Mouse (Mus musculus) CH12.LX (cell line): ENCODE data around the gene Gpr50.

Experiments used
- CTCF ChIP-seq, 2 experiments: IDR thresholded peaks in 1 of 2; conservative IDR thresholded peaks in 1 of 2; 2 replicates each; pipeline ENCODE4 v1.5.1; 2011 to 2012; ENCODE audit warnings: low read depth in 2 of 2, low read length in 2 of 2, improper control_type of control experiment in 1 of 2, inconsistent platforms in 1 of 2, mild to moderate bottlenecking in 1 of 2, moderate library complexity in 1 of 2
- E2F4 ChIP-seq: IDR thresholded peaks from 2 replicates; pipeline ENCODE4 v1.6.1; 2011; ENCODE audit warnings: low read depth, low read length, improper control_type of control experiment; ENCODE audit not compliant: insufficient replicate concordance
- ETS1 ChIP-seq: conservative IDR thresholded peaks from 2 replicates; pipeline ENCODE4 v1.6.1; 2012; ENCODE audit warnings: low read depth, mild to moderate bottlenecking, inconsistent platforms, low read length, improper control_type of control experiment, moderate library complexity
- GABPA ChIP-seq: IDR thresholded peaks from 2 replicates; pipeline ENCODE4 v1.6.1; 2012; ENCODE audit warnings: low read depth, low read length, improper control_type of control experiment, inconsistent platforms; ENCODE audit not compliant: insufficient replicate concordance
- KAT2A ChIP-seq: IDR thresholded peaks from 2 replicates; pipeline ENCODE4 v1.6.1; 2012; ENCODE audit warnings: low read length, improper control_type of control experiment, inconsistent platforms; ENCODE audit not compliant: insufficient replicate concordance
- MAFK ChIP-seq: IDR thresholded peaks from 2 replicates; pipeline ENCODE4 v1.6.1; 2011; ENCODE audit warnings: low read length, improper control_type of control experiment; ENCODE audit not compliant: insufficient replicate concordance
- MEF2A ChIP-seq: IDR thresholded peaks from 2 replicates; pipeline ENCODE4 v1.6.1; 2014; ENCODE audit warnings: low read depth, mild to moderate bottlenecking, inconsistent platforms, low read length, improper control_type of control experiment, borderline replicate concordance
- POLR2A ChIP-seq: IDR thresholded peaks from 2 replicates; pipeline ENCODE4 v1.6.1; 2011; ENCODE audit warnings: low read depth, mild to moderate bottlenecking, improper control_type of control experiment, low read length
- POLR2AphosphoS2 ChIP-seq: IDR thresholded peaks from 2 replicates; pipeline ENCODE4 v1.6.1; 2011; ENCODE audit warnings: low read depth, low read length, improper control_type of control experiment
- RAD21 ChIP-seq: IDR thresholded peaks from 2 replicates; pipeline ENCODE4 v1.6.1; 2011; ENCODE audit warnings: low read depth, mild to moderate bottlenecking, low read length, improper control_type of control experiment, moderate library complexity
- RCOR1 ChIP-seq: conservative IDR thresholded peaks from 2 replicates; pipeline ENCODE4 v1.6.1; 2012; ENCODE audit warnings: low read depth, mild to moderate bottlenecking, inconsistent platforms, low read length, improper control_type of control experiment
- TBP ChIP-seq: conservative IDR thresholded peaks from 2 replicates; pipeline ENCODE4 v1.6.1; 2011; ENCODE audit warnings: low read depth, low read length, improper control_type of control experiment
- TCF12 ChIP-seq: IDR thresholded peaks from 2 replicates; pipeline ENCODE4 v1.6.1; 2014; ENCODE audit warnings: low read depth, mild to moderate bottlenecking, inconsistent platforms, low read length, improper control_type of control experiment
- ZKSCAN1 ChIP-seq: IDR thresholded peaks from 2 replicates; pipeline ENCODE4 v1.6.1; 2012; ENCODE audit warnings: low read depth, inconsistent platforms, low read length, improper control_type of control experiment, borderline replicate concordance

- no peak for TF ChIP-seq CTCF (conservative IDR thresholded peaks at IDR 0.05 in 1 of 2, IDR thresholded peaks at IDR 0.05 in 1 of 2; ENCODE audit: low read depth in 2 of 2, low read length in 2 of 2)
- no peak for TF ChIP-seq POLR2A
- no peak for TF ChIP-seq ZKSCAN1
- no peak for TF ChIP-seq GABPA
- no peak for TF ChIP-seq ETS1
- no peak for TF ChIP-seq RCOR1
- TF ChIP-seq POLR2AphosphoS2 = no peak
- no peak for TF ChIP-seq MEF2A
- no peak for TF ChIP-seq RAD21
- TF ChIP-seq KAT2A = no peak
- no peak for TF ChIP-seq TCF12
- TF ChIP-seq TBP = no peak
- TF ChIP-seq E2F4 = no peak
- TF ChIP-seq MAFK = no peak
Measured at GRCm38 (mm10) chrX:71661794-71662193, 1.7 kb upstream of the Gpr50 start.
